Mouse (Mus musculus): ENCODE results near the gene Crkl. TPM values are rescaled to one million over a fixed set of nuclear protein-coding genes. Genes with fewer than 3 reads are reported as not detected.

Crkl gene
- polyA plus RNA-seq (2014; fragmentation: Nextera tagmentation; extraction: Ambion mirVana): 59.9 and 63.8 TPM in 2 replicates

DNA sequence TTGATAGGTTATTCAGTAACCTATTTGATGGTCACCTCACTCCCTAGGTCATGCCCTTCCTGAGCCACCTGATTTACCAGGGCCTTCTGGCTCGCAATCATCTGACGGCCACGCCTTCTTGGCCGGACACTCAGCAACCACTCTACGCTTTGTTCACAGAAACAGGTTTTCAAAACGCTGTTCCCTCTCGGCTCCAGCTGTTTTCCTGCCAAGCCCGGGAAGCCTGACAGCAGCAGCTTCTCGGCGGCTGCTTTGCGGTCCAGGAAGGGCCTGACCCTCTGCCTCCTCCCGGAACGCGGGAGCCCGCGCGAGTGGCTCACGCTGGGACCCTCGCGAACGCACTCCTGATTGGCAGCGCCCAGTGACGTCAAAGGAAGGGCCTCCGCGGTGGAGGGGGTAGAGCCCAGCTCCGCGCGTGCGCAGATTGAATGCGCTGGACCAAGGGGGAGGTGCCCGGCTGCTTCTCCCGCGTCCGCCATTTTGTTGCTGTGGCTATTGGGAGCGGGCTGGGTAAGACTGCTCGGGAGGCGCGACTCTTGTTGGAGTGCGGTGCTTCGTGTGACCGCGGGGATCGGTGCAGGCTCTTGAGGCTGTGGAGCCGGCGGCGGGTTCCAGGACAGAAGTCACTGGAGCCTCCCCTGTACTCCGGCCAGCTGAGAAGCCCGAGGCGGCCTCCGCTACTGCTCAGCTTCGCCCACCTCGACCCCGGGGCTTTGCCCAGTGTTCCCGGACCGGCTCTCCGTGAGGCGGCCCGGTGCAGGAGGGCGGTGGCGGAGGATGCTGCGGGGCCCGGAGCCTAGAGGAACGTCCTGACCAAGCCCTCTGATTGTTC, at the start of gene Crkl:
Crkl (plus strand) TSS at position 447 of the 832 bp plus-strand sequence.
- peaks cover 15% of the 10 kb centered on the region for H3K4me1 ChIP-seq (ENCODE audit: control insufficient read depth, insufficient read depth, low read length)
- H3K9ac ChIP-seq (ENCODE audit: low read depth, low read length): peak within 1 kb of the TSS; percentile 97
- H3K36me3 ChIP-seq (ENCODE audit: control insufficient read depth, insufficient read depth, low read length): peaks cover 18% of the 10 kb centered on the region
- ATAC-seq (ENCODE audit: low read depth) (peak; percentile 98), DNase-seq (ENCODE audit: low spot score) (peak; percentile 99)
- no peaks in the 10 kb centered on the region for H3K9me3 ChIP-seq (ENCODE audit: control insufficient read depth, low read length)
- no peaks in the 10 kb centered on the region for H3K27me3 ChIP-seq (replicated peaks; ENCODE audit: control insufficient read depth, insufficient read depth, low read length)
- peak within 1 kb of the TSS; percentile 91 for H3K4me2 ChIP-seq (ENCODE audit: low read depth, low read length)
- peak within 1 kb of the TSS; percentile 96 for H3K27ac ChIP-seq (replicated peaks; ENCODE audit: low read depth, low read length)
- peak within 1 kb of the TSS; percentile 100 for H3K4me3 ChIP-seq (ENCODE audit: low read depth, low read length)
- under 1% methylated on average over 47 of the region's 63 CpGs for WGBS

DNA sequence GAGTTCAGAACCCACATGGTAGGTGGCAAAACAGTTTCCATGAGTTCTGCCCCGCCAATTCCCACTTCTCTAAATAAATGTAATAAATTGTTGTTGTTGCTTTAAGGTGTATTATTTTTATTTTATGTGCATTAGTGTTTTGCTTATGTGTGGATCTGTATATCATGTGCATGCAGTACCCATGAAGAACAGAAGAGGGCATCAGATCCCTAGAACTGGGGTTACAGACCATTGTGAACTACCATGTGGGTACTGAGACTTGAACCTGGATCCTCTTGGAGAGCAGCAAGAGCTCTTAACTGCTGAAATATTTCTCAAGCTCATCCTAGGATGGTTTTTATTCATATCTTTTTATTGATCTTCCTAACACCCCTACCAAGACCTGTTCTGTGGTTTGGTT, 48.9 kb upstream of the Crkl start:
- Histone ChIP-seq H3K9me3 (ENCODE audit: control insufficient read depth, low read length) (no peaks in the 10 kb centered on the region), H3K4me2 (ENCODE audit: low read depth, low read length) (no peak overlapping the region), H3K4me1 (ENCODE audit: control insufficient read depth, insufficient read depth, low read length) (peaks cover 13% of the 10 kb centered on the region), H3K4me3 (ENCODE audit: low read depth, low read length) (no peak overlapping the region), H3K36me3 (ENCODE audit: control insufficient read depth, insufficient read depth, low read length) (peaks cover 8% of the 10 kb centered on the region; the same call in 1 of the 2 replicates), H3K27me3 (replicated peaks; ENCODE audit: control insufficient read depth, insufficient read depth, low read length) (no peaks in the 10 kb centered on the region), H3K9ac (ENCODE audit: low read depth, low read length) (no peak overlapping the region), H3K27ac (replicated peaks; ENCODE audit: low read depth, low read length) (no peak overlapping the region)
- DNase-seq (ENCODE audit: low spot score) (no peak), ATAC-seq (ENCODE audit: low read depth) (no peak)
- WGBS: 76% methylated on average over 1 of the region's 1 CpGs

DNA sequence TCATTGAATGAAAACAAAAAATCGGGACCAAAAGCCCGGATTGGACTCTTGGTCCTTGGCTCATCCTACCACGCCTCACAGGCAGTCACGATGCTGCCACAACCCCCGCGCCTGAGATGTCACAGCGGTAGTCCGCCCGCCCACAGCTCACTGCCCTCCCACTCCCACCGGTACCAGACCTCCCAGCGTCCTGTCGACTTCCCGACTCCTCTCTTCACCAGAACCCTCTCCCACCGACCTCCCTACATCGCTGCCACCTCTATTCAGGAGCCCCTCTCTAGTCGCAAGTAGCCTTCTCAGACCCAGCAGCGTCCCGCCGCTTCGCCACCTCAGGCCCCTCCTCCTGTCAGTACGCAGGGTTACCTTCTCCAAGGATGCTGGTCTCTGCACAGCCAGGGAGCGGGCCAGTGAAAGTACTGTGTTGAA, 46.5 kb upstream of the Crkl start:
- Histone ChIP-seq H3K36me3 (ENCODE audit: control insufficient read depth, insufficient read depth, low read length) (peaks cover 8% of the 10 kb centered on the region; the same call in 1 of the 2 replicates), H3K27me3 (replicated peaks; ENCODE audit: control insufficient read depth, insufficient read depth, low read length) (no peaks in the 10 kb centered on the region), H3K4me3 (ENCODE audit: low read depth, low read length) (peak overlapping the region; percentile 84), H3K9me3 (ENCODE audit: control insufficient read depth, low read length) (no peaks in the 10 kb centered on the region), H3K9ac (ENCODE audit: low read depth, low read length) (peak overlapping the region; percentile 83), H3K27ac (replicated peaks; ENCODE audit: low read depth, low read length) (peak overlapping the region; percentile 68; the same call in 1 of the 2 replicates), H3K4me2 (ENCODE audit: low read depth, low read length) (peak overlapping the region; percentile 64), H3K4me1 (ENCODE audit: control insufficient read depth, insufficient read depth, low read length) (peaks cover 13% of the 10 kb centered on the region)
- ATAC-seq (ENCODE audit: low read depth) (peak; percentile 85), DNase-seq (ENCODE audit: low spot score) (peak; percentile 55)
- WGBS: 1% methylated on average over 20 of the region's 22 CpGs

DNA sequence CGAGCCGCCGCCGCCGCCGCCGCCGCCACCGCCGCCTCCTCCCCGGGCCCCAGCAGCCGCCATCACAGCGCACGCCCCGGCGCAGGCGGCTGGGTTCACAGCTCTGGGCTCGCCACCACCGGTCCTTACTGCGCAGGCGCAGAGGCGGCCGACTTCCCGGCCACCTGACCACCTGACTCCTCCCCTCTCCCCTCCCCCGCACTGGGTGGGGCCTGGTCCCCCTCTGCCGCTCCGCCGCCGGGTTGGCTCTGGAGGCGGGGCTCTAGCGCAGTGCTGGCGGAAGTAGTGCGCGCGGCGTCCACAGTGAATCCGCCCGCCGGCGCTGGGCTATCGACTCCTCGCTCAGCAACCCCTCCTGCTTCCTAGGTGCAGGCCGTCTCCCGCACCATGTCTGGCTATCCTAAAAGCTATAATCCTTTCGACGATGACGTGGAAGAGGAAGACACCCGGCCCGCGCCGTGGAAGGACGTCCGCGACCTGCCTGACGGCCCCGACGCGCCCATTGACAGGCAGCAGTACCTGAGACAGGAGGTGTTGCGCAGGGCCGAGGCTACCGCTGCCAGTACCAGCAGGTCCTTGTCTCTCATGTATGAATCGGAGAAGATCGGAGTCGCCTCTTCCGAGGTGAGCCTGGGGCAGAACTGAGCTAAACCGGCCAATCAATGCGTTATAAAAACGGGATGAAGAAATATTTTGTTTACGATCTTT, 45.9 kb upstream of the Crkl start, which contains the start of the genes Snap29 and Pi4ka:
Snap29 (plus strand) TSS at position 251 of the 708 bp plus-strand sequence.
Pi4ka (minus strand) TSS at position 579 of the 708 bp plus-strand sequence.
- WGBS: 1% methylated on average over 30 of the region's 69 CpGs
- no peaks in the 10 kb centered on the region for H3K9me3 ChIP-seq (ENCODE audit: control insufficient read depth, low read length)

DNA sequence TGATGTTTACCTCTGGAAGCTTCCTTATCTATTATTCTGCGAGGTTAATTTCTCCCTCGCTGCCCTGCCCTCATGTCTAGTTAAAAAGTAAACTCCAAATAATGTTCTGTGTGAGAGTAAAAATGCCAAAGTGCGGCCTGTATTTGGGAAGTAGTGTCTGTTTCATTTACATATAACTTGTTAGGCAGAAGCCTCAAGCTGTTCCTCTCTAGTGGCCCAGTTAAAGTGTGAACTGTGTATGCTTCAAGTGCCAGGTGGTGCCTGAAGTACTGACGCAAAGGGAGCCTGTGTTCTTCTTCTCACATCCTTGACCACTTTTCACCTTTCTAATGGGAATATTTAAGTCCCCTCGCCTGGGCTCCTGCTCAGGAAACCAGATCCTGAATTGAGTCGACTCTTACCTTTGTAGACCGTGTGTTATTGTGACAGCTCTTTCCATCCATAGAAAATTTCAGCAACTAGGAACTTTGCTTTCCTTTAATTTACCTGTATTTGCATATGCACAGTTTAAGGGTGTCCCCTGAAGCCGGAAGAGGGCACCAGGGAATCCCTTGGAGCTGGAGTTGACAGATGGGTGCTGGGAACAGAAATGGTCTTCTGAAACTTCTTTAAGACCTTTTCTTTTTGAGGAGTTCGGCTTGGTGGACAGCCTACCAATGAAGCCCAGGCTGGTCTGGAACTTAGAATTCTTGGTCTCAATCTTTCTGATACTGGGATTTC, 45.1 kb upstream of the Crkl start:
- 36% methylated on average over 9 of the region's 9 CpGs for WGBS
- H3K4me3 ChIP-seq (ENCODE audit: low read depth, low read length): peak overlapping the region; percentile 84
- H3K27me3 ChIP-seq (replicated peaks; ENCODE audit: control insufficient read depth, insufficient read depth, low read length): no peaks in the 10 kb centered on the region
- peak overlapping the region; percentile 67 for H3K4me2 ChIP-seq (ENCODE audit: low read depth, low read length)
- H3K4me1 ChIP-seq (ENCODE audit: control insufficient read depth, insufficient read depth, low read length): peaks cover 13% of the 10 kb centered on the region
- no peaks in the 10 kb centered on the region for H3K9me3 ChIP-seq (ENCODE audit: control insufficient read depth, low read length)
- peak overlapping the region; percentile 77 for H3K9ac ChIP-seq (ENCODE audit: low read depth, low read length)
- ATAC-seq (ENCODE audit: low read depth) (no peak), DNase-seq (ENCODE audit: low spot score) (no peak)
- peaks cover 8% of the 10 kb centered on the region; the same call in 1 of the 2 replicates for H3K36me3 ChIP-seq (ENCODE audit: control insufficient read depth, insufficient read depth, low read length)
- no peak overlapping the region for H3K27ac ChIP-seq (replicated peaks; ENCODE audit: low read depth, low read length)

More for the DNA sequence above, 45.9 kb upstream of the Crkl start, which contains the start of the genes Snap29 and Pi4ka:
- Histone ChIP-seq H3K4me2 (ENCODE audit: low read depth, low read length) (peak within 1 kb of the TSS; percentile 67), H3K9ac (ENCODE audit: low read depth, low read length) (peak within 1 kb of the TSS; percentile 83), H3K27ac (replicated peaks; ENCODE audit: low read depth, low read length) (peak within 1 kb of the TSS; percentile 68; the same call in 1 of the 2 replicates), H3K36me3 (ENCODE audit: control insufficient read depth, insufficient read depth, low read length) (peaks cover 8% of the 10 kb centered on the region; the same call in 1 of the 2 replicates), H3K4me3 (ENCODE audit: low read depth, low read length) (peak within 1 kb of the TSS; percentile 84), H3K27me3 (replicated peaks; ENCODE audit: control insufficient read depth, insufficient read depth, low read length) (no peaks in the 10 kb centered on the region), H3K4me1 (ENCODE audit: control insufficient read depth, insufficient read depth, low read length) (peaks cover 13% of the 10 kb centered on the region)
- peak; percentile 98 for ATAC-seq (ENCODE audit: low read depth)
- peak; percentile 99 for DNase-seq (ENCODE audit: low spot score)

DNA sequence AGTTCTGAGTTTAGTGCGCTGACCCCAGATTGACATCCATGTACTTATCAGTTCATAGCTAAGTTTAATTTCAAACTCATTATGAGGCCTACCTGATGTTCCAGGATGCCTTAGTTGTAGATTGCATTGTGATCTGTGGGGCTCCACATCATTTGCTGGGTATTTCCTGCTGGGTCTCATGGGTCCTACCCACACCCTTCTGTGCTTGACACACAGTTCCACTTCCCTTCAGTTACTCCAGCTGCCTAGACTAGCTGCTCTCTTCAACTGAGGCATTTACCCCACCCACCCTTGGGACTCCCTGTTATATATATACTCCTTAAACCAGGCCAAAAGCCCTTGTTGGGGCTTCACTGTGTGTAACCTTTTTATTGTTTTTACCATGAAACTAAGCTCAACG, 42.7 kb upstream of the Crkl start:
- 94% methylated on average over 2 of the region's 2 CpGs for WGBS
- H3K27me3 ChIP-seq (replicated peaks; ENCODE audit: control insufficient read depth, insufficient read depth, low read length): no peaks in the 10 kb centered on the region
- H3K4me2 ChIP-seq (ENCODE audit: low read depth, low read length): no peak overlapping the region
- peaks cover 13% of the 10 kb centered on the region for H3K4me1 ChIP-seq (ENCODE audit: control insufficient read depth, insufficient read depth, low read length)
- 0 out of 2 replicates have a peak, but pooled peaks cover 4% of the 10 kb centered on the region for H3K36me3 ChIP-seq (ENCODE audit: control insufficient read depth, insufficient read depth, low read length)
- H3K9ac ChIP-seq (ENCODE audit: low read depth, low read length): no peak overlapping the region
- H3K9me3 ChIP-seq (ENCODE audit: control insufficient read depth, low read length): no peaks in the 10 kb centered on the region
- H3K27ac ChIP-seq (replicated peaks; ENCODE audit: low read depth, low read length): no peak overlapping the region
- no peak overlapping the region for H3K4me3 ChIP-seq (ENCODE audit: low read depth, low read length)
- ATAC-seq (ENCODE audit: low read depth) (no peak), DNase-seq (ENCODE audit: low spot score) (no peak)

DNA sequence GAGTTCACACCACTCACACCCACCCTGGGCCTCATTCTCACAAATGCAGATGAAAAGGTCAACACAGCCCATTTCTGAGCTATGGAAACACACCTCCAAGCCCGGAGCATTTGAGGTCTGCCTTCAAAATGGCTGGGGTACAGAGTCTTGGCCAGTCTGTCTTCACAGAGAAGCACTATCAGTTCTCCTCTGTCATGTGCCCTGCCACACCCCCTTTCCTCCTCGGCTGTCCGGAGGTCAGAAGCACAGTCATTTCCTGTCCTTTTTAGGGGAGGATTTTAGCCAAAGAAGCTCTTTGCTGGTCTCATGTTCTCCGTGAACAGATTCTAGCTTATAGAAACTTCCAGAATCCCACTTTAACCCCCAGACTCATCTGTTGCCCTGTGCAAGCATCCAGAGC, 41.6 kb upstream of the Crkl start:
- WGBS: 47% methylated on average over 4 of the region's 4 CpGs
- peaks cover 6% of the 10 kb centered on the region for H3K4me1 ChIP-seq (ENCODE audit: control insufficient read depth, insufficient read depth, low read length)
- no peak overlapping the region for H3K9ac ChIP-seq (ENCODE audit: low read depth, low read length)
- ATAC-seq (ENCODE audit: low read depth): no peak
- no peaks in the 10 kb centered on the region for H3K9me3 ChIP-seq (ENCODE audit: control insufficient read depth, low read length)
- no peak overlapping the region for H3K27ac ChIP-seq (replicated peaks; ENCODE audit: low read depth, low read length)
- no peak for DNase-seq (ENCODE audit: low spot score)
- no peaks in the 10 kb centered on the region for H3K27me3 ChIP-seq (replicated peaks; ENCODE audit: control insufficient read depth, insufficient read depth, low read length)
- H3K36me3 ChIP-seq (ENCODE audit: control insufficient read depth, insufficient read depth, low read length): 0 out of 2 replicates have a peak, but pooled peaks cover 4% of the 10 kb centered on the region
- H3K4me3 ChIP-seq (ENCODE audit: low read depth, low read length): no peak overlapping the region
- H3K4me2 ChIP-seq (ENCODE audit: low read depth, low read length): no peak overlapping the region

DNA sequence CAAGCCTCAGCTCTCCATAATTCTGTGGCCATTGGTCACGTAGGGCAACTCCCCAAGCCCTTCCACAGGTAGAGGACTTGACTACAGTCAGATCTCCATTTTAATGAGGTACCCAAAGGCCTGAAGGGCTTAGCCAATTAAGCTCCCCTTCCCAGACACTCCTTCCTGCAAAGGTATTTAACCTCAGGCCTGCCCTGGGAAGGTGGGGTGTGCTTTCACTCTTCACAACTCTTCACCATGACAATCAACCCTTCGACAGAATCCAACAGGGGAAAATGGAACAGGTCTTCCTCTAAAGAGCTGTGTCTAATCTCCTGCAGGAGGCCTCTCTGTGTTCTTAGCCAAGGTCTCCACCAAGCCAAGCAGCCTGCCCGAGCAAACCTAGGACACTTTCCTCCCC, 28.8 kb upstream of the Crkl start:
- no peaks in the 10 kb centered on the region for H3K27me3 ChIP-seq (replicated peaks; ENCODE audit: control insufficient read depth, insufficient read depth, low read length)
- no peak overlapping the region for H3K4me2 ChIP-seq (ENCODE audit: low read depth, low read length)
- DNase-seq (ENCODE audit: low spot score) (no peak), ATAC-seq (ENCODE audit: low read depth) (no peak)
- H3K27ac ChIP-seq (replicated peaks; ENCODE audit: low read depth, low read length): no peak overlapping the region
- peaks cover 69% of the 10 kb centered on the region for H3K36me3 ChIP-seq (ENCODE audit: control insufficient read depth, insufficient read depth, low read length)
- no peak overlapping the region for H3K4me3 ChIP-seq (ENCODE audit: low read depth, low read length)
- WGBS: 80% methylated on average over 3 of the region's 3 CpGs
- no peaks in the 10 kb centered on the region for H3K4me1 ChIP-seq (ENCODE audit: control insufficient read depth, insufficient read depth, low read length)
- no peak overlapping the region for H3K9ac ChIP-seq (ENCODE audit: low read depth, low read length)
- H3K9me3 ChIP-seq (ENCODE audit: control insufficient read depth, low read length): no peaks in the 10 kb centered on the region
